Mouse (Mus musculus) forelimb bud, embryonic 11.5 days (tissue): Measurements from ENCODE around the gene St5.

Experiments used
- DNase-seq: peaks from one replicate; pipeline ENCODE4 v3.0.0-alpha.2; 2012; ENCODE audit warnings: low read depth, low spot score

St5 gene

DNA sequence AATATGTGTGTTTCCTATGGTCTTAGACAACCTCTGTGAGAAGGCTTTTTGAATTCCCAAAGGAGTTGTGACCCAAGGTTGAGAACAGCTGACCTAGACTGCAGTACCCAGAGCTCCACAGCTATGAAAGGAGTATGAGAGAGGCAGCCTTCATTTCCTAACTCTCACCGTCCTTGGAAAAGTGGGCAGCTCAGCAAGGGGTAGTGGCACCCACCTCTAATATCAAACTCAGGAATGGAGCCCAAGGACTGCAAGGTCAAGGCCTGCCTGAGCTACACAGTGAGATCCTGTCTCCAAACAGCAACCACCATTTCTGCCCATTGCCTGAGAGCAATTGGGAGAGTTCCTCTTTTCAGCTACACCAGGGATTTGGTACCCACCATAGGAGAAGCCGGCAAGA is 173.7 kb downstream of the St5 start:
- no peak for DNase-seq

- no peak for DNase-seq
Observed at GRCm38 (mm10) chr7:109528356-109528755, 175.0 kb downstream of the St5 start.

GRCm38 (mm10) chr7:109527536-109527935 is 175.9 kb downstream of the St5 start:
- DNase-seq = no peak

DNA sequence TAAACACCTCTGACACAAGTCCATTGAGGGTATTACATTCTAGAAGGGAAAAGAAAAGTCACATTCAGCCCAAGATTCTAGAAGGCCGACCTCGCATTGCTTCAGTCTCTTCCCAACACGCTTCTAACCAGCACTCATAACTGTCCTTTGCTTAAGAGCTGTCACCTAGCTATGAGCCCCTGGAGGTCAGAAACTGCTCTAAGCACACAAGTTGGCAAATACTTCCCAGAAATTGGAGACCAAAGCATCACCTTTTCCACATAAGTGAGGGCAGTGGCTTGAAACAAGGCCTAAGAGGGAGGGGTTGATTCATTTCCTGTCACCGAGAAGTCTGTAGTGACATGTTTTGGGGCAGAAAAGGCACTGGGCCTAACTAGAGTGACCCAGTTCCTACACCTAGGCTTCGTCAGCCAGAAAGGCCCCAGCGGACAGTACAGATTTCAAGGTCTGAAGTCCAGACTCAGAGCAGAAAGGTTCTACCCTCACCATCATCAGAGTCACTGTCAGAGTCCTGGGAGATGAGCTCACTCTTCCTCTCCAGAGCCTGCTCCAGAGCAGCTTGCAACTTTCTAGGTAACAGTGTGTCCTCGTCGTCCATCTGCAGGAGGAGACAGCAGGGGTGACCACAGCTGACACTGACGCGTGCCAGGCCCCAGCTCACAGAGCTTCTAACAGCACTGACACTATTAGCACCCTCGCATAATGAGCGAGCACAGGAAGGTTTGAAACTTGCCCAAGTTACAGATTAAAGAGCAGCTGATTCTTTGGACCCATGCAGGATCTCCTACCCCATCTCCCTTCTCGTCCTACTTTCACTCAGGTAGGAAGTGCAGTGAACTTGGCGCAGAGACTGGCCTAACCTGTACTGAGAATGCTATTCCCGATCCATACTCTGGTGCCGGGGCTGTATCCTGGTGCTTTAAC is 177.4 kb downstream of the St5 start:
- no peak for DNase-seq

GRCm38 (mm10) chr7:109524763-109525162 is 178.6 kb downstream of the St5 start:
- no peak for DNase-seq

DNA sequence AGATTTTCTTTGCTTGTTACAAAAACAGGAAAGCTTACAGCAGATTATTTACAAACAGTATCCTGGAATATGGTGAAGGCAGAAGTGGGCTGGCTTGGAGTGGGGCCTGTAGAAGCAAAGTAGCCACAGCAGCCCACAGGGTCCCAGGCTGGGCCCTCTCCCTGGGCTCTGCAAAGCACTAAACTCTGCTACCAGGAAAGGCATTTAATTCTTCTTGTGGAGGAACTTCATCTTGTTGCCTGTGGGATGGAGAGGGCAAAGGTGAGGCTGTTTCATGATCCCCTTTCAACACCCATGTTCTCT is 179.0 kb downstream of the St5 start:
- no peak for DNase-seq

DNA sequence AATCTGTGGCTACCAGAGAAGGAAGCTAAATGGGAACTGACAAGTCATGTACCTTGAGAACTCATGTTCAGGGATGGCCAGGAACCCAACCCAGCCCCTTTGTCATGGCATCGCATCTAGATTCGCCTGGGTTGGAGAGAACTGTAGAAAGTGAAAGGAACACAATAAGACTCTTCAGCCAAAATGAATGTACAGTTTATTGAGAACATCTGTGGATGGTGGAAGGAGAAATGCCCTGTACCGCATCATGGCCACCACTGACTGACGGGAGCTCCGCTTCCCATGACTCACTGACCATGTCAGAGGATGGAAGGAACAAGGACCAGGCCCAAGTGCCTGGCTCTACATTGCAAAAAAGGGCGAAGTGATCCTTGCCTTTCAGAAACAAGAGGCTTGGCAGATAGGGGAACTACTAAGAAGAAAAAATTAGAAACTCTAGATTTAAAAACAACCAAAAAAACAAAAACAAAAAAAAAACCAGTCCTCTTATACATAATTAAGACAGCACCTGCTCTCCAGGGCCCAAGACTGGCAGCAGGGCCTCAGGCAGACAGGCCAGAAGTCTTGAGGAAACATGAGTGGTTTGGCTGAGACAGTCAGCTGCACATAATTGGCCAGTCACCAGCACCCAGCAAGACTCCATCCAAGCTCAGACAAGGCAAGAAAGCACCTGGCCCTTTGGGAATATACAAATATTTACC is 179.5 kb downstream of the St5 start:
- DNase-seq = no peak

DNA sequence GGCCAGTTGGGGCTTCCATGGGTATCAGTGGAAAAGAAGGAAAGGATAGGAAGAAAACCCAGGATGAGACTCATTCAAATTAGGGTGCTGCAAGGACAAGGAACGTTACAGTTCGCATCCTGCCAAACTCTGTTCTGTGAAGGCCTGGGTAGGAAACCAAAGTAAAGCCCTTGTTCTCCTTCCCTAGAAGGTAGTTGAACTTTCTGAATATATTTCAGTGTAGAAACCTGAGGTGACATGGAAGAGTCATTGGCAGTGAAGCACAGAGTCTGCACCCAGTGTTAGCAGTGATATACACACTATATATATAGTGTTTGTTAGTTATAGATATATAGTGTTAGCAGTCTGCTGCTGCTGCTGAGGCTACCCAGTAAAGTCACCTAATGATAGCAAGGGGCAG is 180.1 kb downstream of the St5 start:
- DNase-seq = no peak

DNA sequence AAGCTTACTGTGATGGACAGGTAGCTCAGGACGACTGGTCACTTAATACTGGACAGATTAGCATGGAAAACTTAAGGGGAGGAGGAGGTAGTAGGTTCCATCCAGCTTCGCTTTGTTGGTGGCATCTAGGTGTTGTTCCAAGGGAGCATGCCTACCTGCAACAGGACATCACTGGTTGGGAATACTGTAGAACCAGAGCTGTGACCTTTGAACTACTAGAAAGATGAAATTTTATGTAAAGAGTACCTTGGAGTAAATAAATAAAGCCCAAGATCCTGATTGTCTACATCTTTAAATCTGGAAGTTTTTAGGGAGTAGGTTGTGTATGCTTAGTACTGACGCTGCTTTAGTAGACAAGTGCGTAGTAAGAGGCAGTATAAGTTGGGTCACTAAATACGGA is 181.3 kb downstream of the St5 start:
- no peak for DNase-seq

- DNase-seq = no peak
Observed at GRCm38 (mm10) chr7:109519936-109520335, 183.5 kb downstream of the St5 start.

- peak; percentile 98 for DNase-seq
Observed at GRCm38 (mm10) chr7:109518838-109519696, 184.3 kb downstream of the St5 start, which contains the start of gene Rpl27a. Rpl27a (plus strand) TSS chr7:109519147.

- no peak for DNase-seq
Observed at GRCm38 (mm10) chr7:109518036-109518681, 185.2 kb downstream of the St5 start.

DNA sequence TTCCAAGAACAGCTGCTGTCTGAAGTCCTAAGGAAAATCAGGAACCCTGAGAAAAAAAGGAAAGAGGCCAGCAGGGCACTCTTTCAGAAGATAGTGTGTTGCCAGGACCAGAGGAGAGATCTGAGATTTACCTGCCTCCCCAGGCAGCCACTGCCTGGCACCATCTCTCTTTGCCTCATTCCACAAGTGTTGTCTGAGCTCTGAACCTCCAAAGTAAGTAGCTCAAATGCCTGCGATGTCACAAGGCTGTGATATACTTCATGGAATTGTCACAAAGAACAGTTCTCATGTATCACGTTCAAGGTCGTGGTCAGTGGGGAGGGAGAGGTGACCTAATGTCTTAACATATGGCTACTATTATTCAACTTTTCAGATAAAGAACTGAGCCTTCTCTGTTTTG is 186.9 kb downstream of the St5 start:
- DNase-seq = no peak

- DNase-seq = no peak
Observed at GRCm38 (mm10) chr7:109511838-109512237, 191.6 kb downstream of the St5 start.

DNA sequence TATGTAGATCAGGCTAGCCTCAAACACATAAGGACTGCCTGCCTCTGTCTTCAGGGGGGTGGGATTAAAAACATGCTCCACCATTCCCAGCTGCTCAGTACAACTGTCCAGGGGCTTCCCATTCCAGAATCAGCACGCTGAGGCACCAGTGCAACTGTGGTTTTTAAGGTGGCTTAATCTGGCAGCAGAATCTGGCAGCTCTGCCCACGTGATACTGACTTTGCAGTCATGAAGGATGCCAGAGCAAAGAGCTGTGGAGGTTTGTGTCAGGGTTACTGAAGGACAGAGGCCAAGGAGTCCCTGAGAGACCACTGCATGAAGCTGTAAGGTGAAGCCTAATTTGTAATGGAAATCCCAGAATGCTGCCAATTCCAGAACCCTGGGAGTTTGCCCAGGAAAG is 192.6 kb downstream of the St5 start:
- DNase-seq = no peak

- no peak for DNase-seq
Observed at GRCm38 (mm10) chr7:109508034-109508433, 195.4 kb downstream of the St5 start, which contains the start of gene Trim66. Trim66 (minus strand) TSS chr7:109508134.

- DNase-seq = no peak
Observed at GRCm38 (mm10) chr7:109507572-109507971, 195.8 kb downstream of the St5 start.

DNA sequence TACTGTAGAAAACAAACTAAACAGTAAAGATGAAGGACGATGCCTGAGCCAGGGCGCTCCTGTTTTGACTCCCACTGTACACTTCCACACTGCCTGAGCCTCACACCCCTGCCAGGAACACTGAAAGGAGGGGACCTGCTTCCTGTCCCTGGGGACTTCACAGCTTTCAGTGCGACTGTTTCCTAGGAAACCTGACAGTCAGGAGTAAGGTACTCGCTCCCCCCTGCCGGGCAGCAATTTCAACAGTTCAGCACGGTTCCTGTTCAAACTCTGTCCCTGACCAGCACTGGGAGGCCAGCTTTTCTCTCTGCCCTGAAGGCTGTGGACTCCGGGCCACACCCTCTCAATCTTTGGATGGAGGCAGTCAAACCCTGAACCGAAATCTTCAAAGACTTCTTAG is 196.3 kb downstream of the St5 start:
- DNase-seq = peak; percentile 48

DNA sequence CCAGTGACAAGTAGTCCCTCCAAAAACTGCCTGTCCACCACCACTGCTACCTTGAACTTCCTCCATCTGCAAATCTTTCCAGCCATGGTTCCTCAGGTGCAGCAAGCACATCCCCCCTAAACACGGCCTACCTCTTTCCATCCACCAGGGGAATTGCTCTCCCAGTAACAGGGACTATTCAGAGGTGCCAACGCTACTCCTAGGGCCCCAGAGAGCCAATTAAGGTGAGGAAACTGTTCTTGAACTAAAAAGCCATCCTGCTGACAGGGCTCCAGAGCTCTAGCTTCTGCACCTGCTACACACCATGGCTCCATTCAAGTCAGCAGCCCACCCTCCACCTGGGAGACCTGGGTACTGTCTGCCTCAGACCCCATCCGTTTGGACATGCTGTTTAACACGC is 205.9 kb downstream of the St5 start:
- DNase-seq = no peak

- DNase-seq = no peak
Observed at GRCm38 (mm10) chr7:109493319-109494316, 209.8 kb downstream of the St5 start.
